Mouse (Mus musculus) lung, postnatal 14 days (tissue): ENCODE measurements around the gene Slc22a3.

Source experiments
- DNase-seq: peaks from one replicate; pipeline ENCODE4 v3.0.0; 2021

Gene Slc22a3

GRCm38 (mm10) chr17:12396163-12396677 lies 111.3 kb downstream of the Slc22a3 start:
- DNase-seq, result no peak

DNA sequence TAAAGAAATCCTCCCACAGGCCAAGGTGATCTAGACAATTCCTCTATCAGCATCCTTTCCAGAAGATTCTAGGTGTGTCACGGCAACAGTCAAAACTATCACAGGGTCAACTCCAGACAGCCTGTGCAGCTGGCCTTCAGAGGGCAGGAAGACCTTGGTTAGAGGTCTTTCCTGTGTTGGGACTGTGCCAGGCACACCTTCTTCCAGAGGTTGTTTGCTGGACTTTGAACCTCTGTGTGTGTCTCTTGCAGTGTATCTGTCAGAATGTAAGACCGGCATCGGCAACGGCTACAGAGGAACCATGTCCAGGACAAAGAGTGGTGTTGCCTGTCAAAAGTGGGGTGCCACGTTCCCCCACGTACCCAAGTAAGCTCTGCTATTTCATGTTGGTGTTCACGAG lies 119.3 kb downstream of the Slc22a3 start:
- DNase-seq, result no peak

DNA sequence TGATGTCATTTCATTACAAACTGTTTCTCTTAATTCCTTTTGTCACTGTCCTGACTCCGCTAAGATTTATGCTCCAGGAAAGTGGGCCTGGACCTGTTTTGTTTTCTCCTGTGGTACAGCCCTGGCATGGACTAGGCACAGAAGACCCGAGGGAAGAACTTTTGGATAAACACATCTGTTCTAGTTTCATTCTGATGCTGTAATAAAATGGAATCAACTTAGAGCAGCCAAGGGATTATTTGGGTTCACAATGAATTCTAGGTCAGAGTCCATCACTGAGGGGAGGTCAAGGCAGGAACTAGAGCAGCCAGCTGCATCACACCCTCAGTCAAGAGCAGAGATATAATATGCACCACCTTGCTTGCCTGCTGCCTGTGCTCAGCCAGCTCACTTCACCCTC lies 119.7 kb downstream of the Slc22a3 start:
- DNase-seq, result no peak

- DNase-seq, result no peak
Observed at GRCm38 (mm10) chr17:12385049-12385794, 122.3 kb downstream of the Slc22a3 start.

GRCm38 (mm10) chr17:12382531-12382930 lies 125.0 kb downstream of the Slc22a3 start:
- no peak for DNase-seq

DNA sequence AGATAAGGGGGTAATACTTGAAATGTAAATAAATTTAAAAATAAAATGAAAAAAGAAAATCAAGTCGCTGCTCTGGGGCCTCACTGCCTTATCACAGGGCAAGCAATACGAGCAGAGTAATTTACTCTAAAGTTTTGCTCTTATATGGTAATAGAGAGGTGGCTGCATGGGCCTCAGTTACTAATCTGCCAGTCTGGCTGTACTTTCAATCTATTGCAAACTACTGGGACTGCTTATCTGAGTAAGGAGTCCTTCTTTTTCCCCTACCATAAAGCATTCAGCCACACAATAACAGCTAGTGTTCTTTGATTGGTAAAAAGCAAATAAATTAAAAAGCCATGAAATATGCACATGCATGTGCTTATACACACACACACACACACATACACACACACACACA lies 125.9 kb downstream of the Slc22a3 start:
- no peak for DNase-seq

GRCm38 (mm10) chr17:12380287-12380686 lies 127.2 kb downstream of the Slc22a3 start:
- no peak for DNase-seq

GRCm38 (mm10) chr17:12377981-12378705 lies 129.4 kb downstream of the Slc22a3 start, which contains the start of gene Plg:
TSS of gene Plg (plus strand) at chr17:12378608.
- DNase-seq, result no peak

DNA sequence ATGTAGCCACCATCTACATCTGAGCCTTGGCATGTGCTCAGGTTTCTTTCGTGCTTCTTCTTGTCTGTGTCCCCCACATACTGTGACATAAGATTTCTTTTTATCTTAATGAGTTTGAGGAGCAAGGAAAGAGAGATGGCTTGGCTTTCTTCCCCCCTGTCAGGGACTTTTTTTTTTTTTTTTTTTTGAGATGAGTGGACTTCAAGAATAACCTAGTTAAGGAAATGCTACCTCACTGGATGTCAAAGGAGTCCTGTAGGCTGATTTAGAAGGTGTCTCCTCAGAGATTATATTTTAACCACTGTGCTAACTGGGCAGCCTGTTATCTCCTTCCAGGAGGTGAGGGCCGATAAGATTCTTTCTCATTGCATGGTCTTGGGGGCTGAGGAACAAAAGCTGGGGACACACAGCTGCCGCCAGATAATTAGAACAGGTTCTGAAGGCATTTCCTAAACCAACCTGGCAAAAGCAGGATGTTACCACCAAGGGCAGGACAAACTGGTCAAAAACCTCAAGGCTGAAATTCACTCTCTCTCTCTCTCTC lies 133.8 kb downstream of the Slc22a3 start:
- DNase-seq, result no peak

- peak; percentile 81 for DNase-seq
Observed at GRCm38 (mm10) chr17:12372021-12372420, 135.5 kb downstream of the Slc22a3 start.

- peak; percentile 35 for DNase-seq
Observed at GRCm38 (mm10) chr17:12371310-12371925, 136.1 kb downstream of the Slc22a3 start.

DNA sequence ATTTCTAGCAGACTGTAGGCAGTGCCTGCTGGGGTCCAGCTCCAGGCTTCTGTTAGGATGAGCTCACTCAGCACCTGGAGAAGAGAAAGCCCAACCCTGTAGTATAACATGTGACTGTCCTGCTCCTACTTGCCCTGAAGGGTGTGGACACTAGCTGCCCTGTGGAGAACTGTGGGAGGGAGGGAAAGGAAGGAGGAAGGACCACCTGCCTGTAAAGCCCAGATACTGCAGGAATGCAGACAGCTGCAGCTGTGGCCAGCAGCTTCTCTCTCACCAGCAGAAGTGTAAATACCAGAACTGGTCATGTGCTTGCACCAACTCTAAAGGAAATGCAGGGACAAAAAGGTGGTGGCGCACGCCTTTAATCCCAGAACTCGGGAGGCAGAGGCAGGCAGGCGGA lies 137.2 kb downstream of the Slc22a3 start:
- DNase-seq, result no peak

- no peak for DNase-seq
Observed at GRCm38 (mm10) chr17:12369393-12369792, 138.1 kb downstream of the Slc22a3 start.
